Comparison of ENCODE assay signal across 22 mouse cellular contexts in the genomic region with DNA sequence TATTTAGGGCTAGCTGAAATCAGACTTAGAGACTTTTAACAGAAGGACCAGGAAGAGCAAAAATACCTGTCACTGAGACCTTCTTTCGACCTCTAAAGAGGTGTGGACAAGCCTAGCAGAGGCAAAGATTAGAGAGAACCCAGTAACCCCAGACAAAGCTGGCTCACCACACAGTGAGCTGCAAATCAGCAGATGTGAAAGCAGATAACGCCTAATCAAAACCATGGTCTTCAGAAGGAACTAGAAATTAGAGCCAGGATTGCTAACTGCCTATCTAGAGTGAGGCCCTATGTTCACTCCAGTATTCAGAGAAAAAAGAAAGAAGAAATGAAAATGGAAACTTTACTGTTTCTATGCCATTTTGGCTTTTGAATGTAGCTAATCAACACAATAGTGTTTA. TPM values are rescaled to one million over a fixed set of nuclear protein-coding genes. Genes with fewer than 3 reads are reported as not detected.
"Had no signal": no experiment of that assay in that cellular context is flagged by ENCODE, and none has a peak within 500 bp of the region (broad histone marks: within the 10 kb centered on the region; RNA-seq: fewer than 3 reads in every experiment).

No protein-coding gene starts in this region.

- DNase-seq: kidney, adult 9 months; kidney, postnatal 36 days; layer of hippocampus, adult 9-11 months; layer of hippocampus, postnatal 36 days; lung, adult 2 months; lung, postnatal 36 days; retina, postnatal 1 day; right cerebral cortex, postnatal 4 days; spleen, adult 18-20 months; thymus, adult 18-20 months; thymus, postnatal 14 days had no signal

- H3K4me3 ChIP-seq: limb, embryonic 12.5 days; megakaryocyte, embryonic 14.5 days; midbrain, embryonic 12.5 days; neural tube, embryonic 13.5 days had no signal

- H3K27me3 ChIP-seq: limb, embryonic 12.5 days; megakaryocyte, embryonic 14.5 days; midbrain, embryonic 12.5 days; neural tube, embryonic 13.5 days had no signal

- H3K4me1 ChIP-seq: limb, embryonic 12.5 days; midbrain, embryonic 12.5 days; neural tube, embryonic 13.5 days had no signal

- H3K9ac ChIP-seq: limb, embryonic 12.5 days; midbrain, embryonic 12.5 days; neural tube, embryonic 13.5 days had no signal

- H3K27ac ChIP-seq: kidney, postnatal 0 days; limb, embryonic 12.5 days; midbrain, embryonic 12.5 days; neural tube, embryonic 13.5 days had no signal

- ATAC-seq: lung, postnatal 0 days; midbrain, embryonic 16.5 days had no signal

RNA-seq across cellular contexts. Expression of a gene that starts 38.7 kb away (rescaled TPM):
- total RNA-seq: layer of hippocampus, adult 18-20 months; left cerebral cortex, postnatal 36 days; liver, adult 2 months had no signal
- polyA plus RNA-seq: kidney, postnatal 0 days; limb, embryonic 12.5 days; liver, adult 2 months; lung, adult 2 months; lung, postnatal 0 days; midbrain, embryonic 12.5 days; midbrain, embryonic 16.5 days; neural tube, embryonic 13.5 days; stomach, embryonic 14.5 days had no signal
